Mouse (Mus musculus): Measurements from ENCODE around the gene Pcnx. TPM values are rescaled to one million over a fixed set of nuclear protein-coding genes. Genes with fewer than 3 reads are reported as not detected.

Pcnx gene
- polyA plus RNA-seq, 1 experiment = 49.0 TPM

GRCm38 (mm10) chr12:81933430-81933829 is 73.6 kb downstream of the Pcnx start:
- 83% methylated on average over 5 of the region's 5 CpGs for WGBS
- Histone ChIP-seq H3K27ac (ENCODE audit: control insufficient read depth, insufficient read depth, low read length) (no peak overlapping the region), H3K4me1 (replicated peaks; ENCODE audit: control insufficient read depth, insufficient read depth, low read length) (no peaks in the 10 kb centered on the region), H3K4me3 (ENCODE audit: control insufficient read depth, insufficient read depth, low read length) (no peak overlapping the region), H3K27me3 (ENCODE audit: control insufficient read depth, insufficient read depth, low read length) (no peaks in the 10 kb centered on the region), H3K36me3 (ENCODE audit: control insufficient read depth, insufficient read depth, low read length) (0 out of 2 replicates have a peak, but pooled peaks cover 4% of the 10 kb centered on the region)
- DNase-seq = no peak
- TF ChIP-seq CTCF (IDR thresholded peaks at IDR 0.05; ENCODE audit: borderline replicate concordance, control insufficient read depth, extremely low read depth, insufficient read depth, low read length, poor library complexity) = no peak
- no peak for TF ChIP-seq POLR2A (IDR thresholded peaks at IDR 0.05; ENCODE audit: control insufficient read depth, extremely low read depth, insufficient read depth, low read length, poor library complexity)

GRCm38 (mm10) chr12:81934510-81934909 is 74.7 kb downstream of the Pcnx start:
- no peak for TF ChIP-seq POLR2A (IDR thresholded peaks at IDR 0.05; ENCODE audit: control insufficient read depth, extremely low read depth, insufficient read depth, low read length, poor library complexity)
- TF ChIP-seq CTCF (IDR thresholded peaks at IDR 0.05; ENCODE audit: borderline replicate concordance, control insufficient read depth, extremely low read depth, insufficient read depth, low read length, poor library complexity) = no peak
- no peak overlapping the region for H3K4me3 ChIP-seq (ENCODE audit: control insufficient read depth, insufficient read depth, low read length)
- H3K27me3 ChIP-seq (ENCODE audit: control insufficient read depth, insufficient read depth, low read length) = no peaks in the 10 kb centered on the region
- DNase-seq = no peak
- 66% methylated on average over 5 of the region's 5 CpGs for WGBS
- no peaks in the 10 kb centered on the region for H3K4me1 ChIP-seq (replicated peaks; ENCODE audit: control insufficient read depth, insufficient read depth, low read length)
- no peak overlapping the region for H3K27ac ChIP-seq (ENCODE audit: control insufficient read depth, insufficient read depth, low read length)
- H3K36me3 ChIP-seq (ENCODE audit: control insufficient read depth, insufficient read depth, low read length) = 0 out of 2 replicates have a peak, but pooled peaks cover 4% of the 10 kb centered on the region

- 95% methylated on average over 4 of the region's 4 CpGs for WGBS
- Histone ChIP-seq H3K27ac (ENCODE audit: control insufficient read depth, insufficient read depth, low read length) (no peak overlapping the region), H3K4me1 (replicated peaks; ENCODE audit: control insufficient read depth, insufficient read depth, low read length) (no peaks in the 10 kb centered on the region), H3K4me3 (ENCODE audit: control insufficient read depth, insufficient read depth, low read length) (no peak overlapping the region), H3K36me3 (ENCODE audit: control insufficient read depth, insufficient read depth, low read length) (0 out of 2 replicates have a peak, but pooled peaks cover 4% of the 10 kb centered on the region), H3K27me3 (ENCODE audit: control insufficient read depth, insufficient read depth, low read length) (no peaks in the 10 kb centered on the region)
- no peak for DNase-seq
- TF ChIP-seq CTCF (IDR thresholded peaks at IDR 0.05; ENCODE audit: borderline replicate concordance, control insufficient read depth, extremely low read depth, insufficient read depth, low read length, poor library complexity) (no peak), POLR2A (IDR thresholded peaks at IDR 0.05; ENCODE audit: control insufficient read depth, extremely low read depth, insufficient read depth, low read length, poor library complexity) (no peak)
Measured at GRCm38 (mm10) chr12:81936066-81936465, 76.2 kb downstream of the Pcnx start.

- H3K4me3 ChIP-seq (ENCODE audit: control insufficient read depth, insufficient read depth, low read length) = no peak overlapping the region
- 95% methylated on average over 9 of the region's 9 CpGs for WGBS
- no peaks in the 10 kb centered on the region for H3K27me3 ChIP-seq (ENCODE audit: control insufficient read depth, insufficient read depth, low read length)
- DNase-seq = no peak
- H3K27ac ChIP-seq (ENCODE audit: control insufficient read depth, insufficient read depth, low read length) = no peak overlapping the region
- TF ChIP-seq POLR2A (IDR thresholded peaks at IDR 0.05; ENCODE audit: control insufficient read depth, extremely low read depth, insufficient read depth, low read length, poor library complexity) = no peak
- TF ChIP-seq CTCF (IDR thresholded peaks at IDR 0.05; ENCODE audit: borderline replicate concordance, control insufficient read depth, extremely low read depth, insufficient read depth, low read length, poor library complexity) = no peak
- H3K36me3 ChIP-seq (ENCODE audit: control insufficient read depth, insufficient read depth, low read length) = no peaks in the 10 kb centered on the region
- no peaks in the 10 kb centered on the region for H3K4me1 ChIP-seq (replicated peaks; ENCODE audit: control insufficient read depth, insufficient read depth, low read length)
Measured at GRCm38 (mm10) chr12:81941191-81941590, 81.4 kb downstream of the Pcnx start.

- no peak for DNase-seq
Measured at GRCm38 (mm10) chr12:81943331-81944062, 83.7 kb downstream of the Pcnx start.

GRCm38 (mm10) chr12:81949026-81949425 is 89.2 kb downstream of the Pcnx start:
- no peak overlapping the region for H3K27ac ChIP-seq (ENCODE audit: control insufficient read depth, insufficient read depth, low read length)
- WGBS = 98% methylated on average over 6 of the region's 6 CpGs
- no peak overlapping the region for H3K4me3 ChIP-seq (ENCODE audit: control insufficient read depth, insufficient read depth, low read length)
- H3K27me3 ChIP-seq (ENCODE audit: control insufficient read depth, insufficient read depth, low read length) = no peaks in the 10 kb centered on the region
- H3K36me3 ChIP-seq (ENCODE audit: control insufficient read depth, insufficient read depth, low read length) = peaks cover 35% of the 10 kb centered on the region
- no peak for TF ChIP-seq CTCF (IDR thresholded peaks at IDR 0.05; ENCODE audit: borderline replicate concordance, control insufficient read depth, extremely low read depth, insufficient read depth, low read length, poor library complexity)
- TF ChIP-seq POLR2A (IDR thresholded peaks at IDR 0.05; ENCODE audit: control insufficient read depth, extremely low read depth, insufficient read depth, low read length, poor library complexity) = no peak
- H3K4me1 ChIP-seq (replicated peaks; ENCODE audit: control insufficient read depth, insufficient read depth, low read length) = no peaks in the 10 kb centered on the region
- no peak for DNase-seq

More at GRCm38 (mm10) chr12:81943331-81944062, 83.7 kb downstream of the Pcnx start:
- WGBS = 92% methylated on average over 12 of the region's 12 CpGs
- Histone ChIP-seq H3K27me3 (ENCODE audit: control insufficient read depth, insufficient read depth, low read length) (no peaks in the 10 kb centered on the region), H3K4me3 (ENCODE audit: control insufficient read depth, insufficient read depth, low read length) (no peak overlapping the region), H3K36me3 (ENCODE audit: control insufficient read depth, insufficient read depth, low read length) (no peaks in the 10 kb centered on the region; the same call in 1 of the 2 replicates), H3K4me1 (replicated peaks; ENCODE audit: control insufficient read depth, insufficient read depth, low read length) (no peaks in the 10 kb centered on the region), H3K27ac (ENCODE audit: control insufficient read depth, insufficient read depth, low read length) (no peak overlapping the region)
- TF ChIP-seq POLR2A (IDR thresholded peaks at IDR 0.05; ENCODE audit: control insufficient read depth, extremely low read depth, insufficient read depth, low read length, poor library complexity) = no peak
- TF ChIP-seq CTCF (IDR thresholded peaks at IDR 0.05; ENCODE audit: borderline replicate concordance, control insufficient read depth, extremely low read depth, insufficient read depth, low read length, poor library complexity) = no peak

Data from thymus, adult 2 months (tissue).